Mouse (Mus musculus): ENCODE results near the gene Lpar1. TPM values are rescaled to one million over a fixed set of nuclear protein-coding genes. Genes with fewer than 3 reads are reported as not detected.

Lpar1 gene
- polyA plus RNA-seq, 1 experiment from 2014 or later: 2.4 TPM

- no peak for ATAC-seq
- no peak overlapping the region for H3K4me2 ChIP-seq (ENCODE audit: low read depth, low read length)
- TF ChIP-seq CTCF (IDR thresholded peaks at IDR 0.05; ENCODE audit: low read depth) (no peak), EP300 (IDR thresholded peaks at IDR 0.05; ENCODE audit: low read depth) (no peak)
- H3K36me3 ChIP-seq (replicated peaks; ENCODE audit: insufficient read depth, low read length): no peaks in the 10 kb centered on the region
- no peak overlapping the region for H3K27ac ChIP-seq (ENCODE audit: low read depth)
- no peaks in the 10 kb centered on the region for H3K27me3 ChIP-seq (ENCODE audit: insufficient read depth, low read length)
- no peaks in the 10 kb centered on the region for H3K9me3 ChIP-seq (ENCODE audit: low read length)
- WGBS (ENCODE audit: insufficient replicate concordance): 74% methylated on average over 4 of the region's 4 CpGs
- no peak for DNase-seq
- H3K9ac ChIP-seq (replicated peaks): no peak overlapping the region
- no peak overlapping the region for H3K4me3 ChIP-seq (ENCODE audit: low read depth, low read length)
- H3K4me1 ChIP-seq (ENCODE audit: insufficient read depth): no peaks in the 10 kb centered on the region; the same call in 1 of the 2 replicates
Observed at GRCm38 (mm10) chr4:58506539-58507527, 46.9 kb downstream of the Lpar1 start.

DNA sequence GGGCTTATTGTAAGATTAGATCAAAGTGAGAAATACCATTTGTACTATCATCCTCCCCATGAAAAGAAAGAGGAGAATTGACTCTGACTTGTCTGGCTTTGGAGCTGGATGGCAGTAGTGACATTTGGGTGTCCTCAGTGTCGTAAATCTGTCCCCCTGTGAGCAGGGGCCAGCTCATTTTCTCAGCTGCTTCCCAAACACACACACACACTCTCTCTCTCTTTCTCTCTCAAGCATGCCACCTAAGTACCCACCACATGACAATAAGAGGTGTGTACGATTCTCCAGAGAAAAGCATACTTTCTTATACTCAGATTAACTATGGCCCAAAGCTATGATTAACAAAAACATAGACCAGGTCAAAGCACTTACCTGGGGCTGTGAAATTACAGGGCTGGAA lies 49.4 kb downstream of the Lpar1 start:
- DNase-seq (no peak), ATAC-seq (no peak)
- Histone ChIP-seq H3K27ac (ENCODE audit: low read depth) (no peak overlapping the region), H3K4me1 (ENCODE audit: insufficient read depth) (no peaks in the 10 kb centered on the region; the same call in 1 of the 2 replicates), H3K9me3 (ENCODE audit: low read length) (no peaks in the 10 kb centered on the region), H3K4me3 (ENCODE audit: low read depth, low read length) (no peak overlapping the region), H3K27me3 (ENCODE audit: insufficient read depth, low read length) (no peaks in the 10 kb centered on the region), H3K36me3 (replicated peaks; ENCODE audit: insufficient read depth, low read length) (no peaks in the 10 kb centered on the region), H3K9ac (replicated peaks) (no peak overlapping the region), H3K4me2 (ENCODE audit: low read depth, low read length) (no peak overlapping the region)
- TF ChIP-seq EP300 (IDR thresholded peaks at IDR 0.05; ENCODE audit: low read depth) (no peak), CTCF (IDR thresholded peaks at IDR 0.05; ENCODE audit: low read depth) (no peak)
- WGBS (ENCODE audit: insufficient replicate concordance): 68% methylated on average over 2 of the region's 2 CpGs

DNA sequence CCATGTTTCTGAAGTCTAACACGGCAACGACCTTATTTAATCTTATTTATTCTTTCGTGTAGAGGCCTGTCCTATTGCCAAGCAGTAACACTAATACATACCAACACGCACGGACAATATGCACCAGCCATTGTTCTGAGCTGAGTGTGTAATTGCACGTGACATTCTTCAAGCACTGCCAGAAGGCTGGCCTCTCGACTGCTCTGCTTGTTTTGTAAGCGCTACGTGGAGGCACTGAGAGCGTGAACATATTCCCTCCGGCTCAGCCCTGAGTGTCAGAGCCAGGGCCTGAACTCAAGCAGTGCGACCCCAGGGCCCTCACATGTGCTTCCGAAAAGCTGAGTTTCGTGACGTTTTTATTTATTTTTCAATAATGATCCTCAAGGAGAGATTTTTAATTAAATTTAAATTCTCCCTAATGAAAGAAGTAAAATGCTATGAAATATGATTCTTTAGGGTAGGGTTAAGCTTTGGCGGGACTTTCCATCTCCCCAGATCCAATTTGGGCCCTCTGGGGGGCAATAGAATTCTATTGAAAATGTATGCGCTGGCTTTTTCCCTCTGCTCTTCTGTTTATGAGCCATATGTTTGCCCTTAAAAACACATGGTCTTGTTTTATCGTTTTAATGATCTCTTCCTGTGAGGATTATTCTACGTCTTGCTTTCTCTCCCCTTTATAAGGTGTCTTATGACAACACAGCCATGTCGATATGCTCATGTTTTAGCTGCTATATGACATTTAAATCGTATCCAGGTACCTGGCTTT lies 52.5 kb downstream of the Lpar1 start:
- Histone ChIP-seq H3K27ac (ENCODE audit: low read depth) (no peak overlapping the region), H3K4me2 (ENCODE audit: low read depth, low read length) (no peak overlapping the region), H3K9ac (replicated peaks) (no peak overlapping the region), H3K4me3 (ENCODE audit: low read depth, low read length) (no peak overlapping the region), H3K9me3 (ENCODE audit: low read length) (no peaks in the 10 kb centered on the region), H3K36me3 (replicated peaks; ENCODE audit: insufficient read depth, low read length) (no peaks in the 10 kb centered on the region), H3K27me3 (ENCODE audit: insufficient read depth, low read length) (no peaks in the 10 kb centered on the region), H3K4me1 (ENCODE audit: insufficient read depth) (no peaks in the 10 kb centered on the region)
- TF ChIP-seq EP300 (IDR thresholded peaks at IDR 0.05; ENCODE audit: low read depth): no peak
- no peak for TF ChIP-seq CTCF (IDR thresholded peaks at IDR 0.05; ENCODE audit: low read depth)
- ATAC-seq (no peak), DNase-seq (no peak)
- WGBS (ENCODE audit: insufficient replicate concordance): 83% methylated on average over 21 of the region's 21 CpGs

DNA sequence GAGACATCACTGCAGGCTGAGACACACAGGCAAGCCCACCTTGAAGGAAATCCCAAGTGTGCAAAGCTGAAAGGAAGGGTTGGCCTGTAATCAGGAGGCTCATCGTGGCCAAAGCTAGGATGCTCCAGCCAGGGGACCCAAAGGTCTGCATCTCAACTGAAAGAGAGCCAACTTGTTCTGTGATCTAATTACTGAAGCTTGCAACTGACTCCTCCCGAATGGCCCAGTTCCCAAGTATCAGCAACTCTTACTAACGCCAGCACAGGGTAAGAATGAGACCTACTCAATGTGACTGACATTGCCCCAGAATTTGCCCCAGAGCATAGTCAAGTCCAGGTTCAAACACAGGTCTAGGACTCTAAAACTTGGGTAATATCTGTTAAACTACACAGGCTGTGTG lies 53.9 kb downstream of the Lpar1 start:
- H3K4me1 ChIP-seq (ENCODE audit: insufficient read depth): no peaks in the 10 kb centered on the region
- no peak for ATAC-seq
- no peak for DNase-seq
- H3K27ac ChIP-seq (ENCODE audit: low read depth): no peak overlapping the region
- 75% methylated on average over 3 of the region's 3 CpGs for whole genome bisulfite sequencing (ENCODE audit: insufficient replicate concordance)
- no peak overlapping the region for H3K4me3 ChIP-seq (ENCODE audit: low read depth, low read length)
- H3K27me3 ChIP-seq (ENCODE audit: insufficient read depth, low read length): no peaks in the 10 kb centered on the region
- TF ChIP-seq CTCF (IDR thresholded peaks at IDR 0.05; ENCODE audit: low read depth) (no peak), EP300 (IDR thresholded peaks at IDR 0.05; ENCODE audit: low read depth) (no peak)
- no peak overlapping the region for H3K9ac ChIP-seq (replicated peaks)
- H3K9me3 ChIP-seq (ENCODE audit: low read length): no peaks in the 10 kb centered on the region
- no peak overlapping the region for H3K4me2 ChIP-seq (ENCODE audit: low read depth, low read length)
- no peaks in the 10 kb centered on the region for H3K36me3 ChIP-seq (replicated peaks; ENCODE audit: insufficient read depth, low read length)

- H3K4me3 ChIP-seq (ENCODE audit: low read depth, low read length): no peak overlapping the region
- no peak for TF ChIP-seq EP300 (IDR thresholded peaks at IDR 0.05; ENCODE audit: low read depth)
- TF ChIP-seq CTCF (IDR thresholded peaks at IDR 0.05; ENCODE audit: low read depth): no peak
- H3K36me3 ChIP-seq (replicated peaks; ENCODE audit: insufficient read depth, low read length): no peaks in the 10 kb centered on the region
- no peaks in the 10 kb centered on the region for H3K4me1 ChIP-seq (ENCODE audit: insufficient read depth)
- ATAC-seq: no peak
- 71% methylated on average over 3 of the region's 3 CpGs for WGBS (ENCODE audit: insufficient replicate concordance)
- H3K9ac ChIP-seq (replicated peaks): no peak overlapping the region
- H3K4me2 ChIP-seq (ENCODE audit: low read depth, low read length): no peak overlapping the region
- H3K27me3 ChIP-seq (ENCODE audit: insufficient read depth, low read length): no peaks in the 10 kb centered on the region
- DNase-seq: no peak
- H3K9me3 ChIP-seq (ENCODE audit: low read length): no peaks in the 10 kb centered on the region
- H3K27ac ChIP-seq (ENCODE audit: low read depth): no peak overlapping the region
Observed at GRCm38 (mm10) chr4:58499241-58499640, 54.5 kb downstream of the Lpar1 start.

- Histone ChIP-seq H3K36me3 (replicated peaks; ENCODE audit: insufficient read depth, low read length) (no peaks in the 10 kb centered on the region), H3K9me3 (ENCODE audit: low read length) (no peaks in the 10 kb centered on the region), H3K27ac (ENCODE audit: low read depth) (no peak overlapping the region), H3K9ac (replicated peaks) (no peak overlapping the region), H3K4me1 (ENCODE audit: insufficient read depth) (no peaks in the 10 kb centered on the region), H3K4me3 (ENCODE audit: low read depth, low read length) (no peak overlapping the region), H3K27me3 (ENCODE audit: insufficient read depth, low read length) (no peaks in the 10 kb centered on the region), H3K4me2 (ENCODE audit: low read depth, low read length) (no peak overlapping the region)
- DNase-seq: no peak
- no peak for TF ChIP-seq EP300 (IDR thresholded peaks at IDR 0.05; ENCODE audit: low read depth)
- no peak for TF ChIP-seq CTCF (IDR thresholded peaks at IDR 0.05; ENCODE audit: low read depth)
- 61% methylated on average over 6 of the region's 6 CpGs for WGBS (ENCODE audit: insufficient replicate concordance)
- ATAC-seq: no peak
Observed at GRCm38 (mm10) chr4:58498734-58499133, 55.0 kb downstream of the Lpar1 start.
